Mouse (Mus musculus) forebrain, embryonic 14.5 days (tissue): ENCODE measurements around the gene Ndufb5. TPM values are rescaled to one million over a fixed set of nuclear protein-coding genes. Genes with fewer than 3 reads are reported as not detected.
A peak's percentile ranks its signal among the peaks of the same experiment; 100 is the strongest.
"Not testable (repeated sequence)": the region's sequence is repeated elsewhere in the genome, so short reads cannot be mapped to it uniquely, and the experiment has no call there.

Experiments used
- ATAC-seq: fragments of 200-750 bp; cut with Nextera tagmentation; 2 replicates; pipeline ENCODE4 v1.8.0; 2017; ENCODE audit warnings: mild to moderate bottlenecking, moderate library complexity
- DNase-seq: peaks from one replicate; pipeline ENCODE4 v3.0.0-alpha.2; 2015; ENCODE audit warnings: low spot score
- H3K27ac ChIP-seq: fragments of 300-500 bp; sonication (generic); 2 replicates; pipeline ENCODE4 v1.5.1; 2014; ENCODE audit warnings: low read depth, mild to moderate bottlenecking, control low read depth, low read length, moderate library complexity
- H3K27me3 ChIP-seq: fragments of 300-500 bp; sonication (generic); replicated peaks from 2 replicates; pipeline ENCODE4 v1.6.1; 2014; ENCODE audit warnings: low read length, control low read depth, mixed read lengths; ENCODE audit not compliant: control insufficient read depth, insufficient read depth
- H3K36me3 ChIP-seq: fragments of 300-500 bp; sonication (generic); 2 replicates; pipeline ENCODE4 v1.6.1; 2014; ENCODE audit warnings: low read length, control low read depth; ENCODE audit not compliant: control insufficient read depth, insufficient read depth
- H3K4me1 ChIP-seq: fragments of 300-500 bp; sonication (generic); 2 replicates; pipeline ENCODE4 v1.6.1; 2014; ENCODE audit warnings: antibody characterized with exemption, low read length, control low read depth; ENCODE audit not compliant: control insufficient read depth, insufficient read depth
- H3K4me2 ChIP-seq: fragments of 300-500 bp; sonication (generic); 2 replicates; pipeline ENCODE4 v1.6.1; 2014; ENCODE audit warnings: mild to moderate bottlenecking, control low read depth, low read length
- H3K4me3 ChIP-seq: fragments of 300-500 bp; sonication (generic); 2 replicates; pipeline ENCODE4 v1.5.1; 2014; ENCODE audit warnings: low read depth, low read length, control low read depth
- H3K9ac ChIP-seq: fragments of 300-500 bp; sonication (generic); 2 replicates; pipeline ENCODE4 v1.6.1; 2014; ENCODE audit warnings: mild to moderate bottlenecking, low read length, control low read depth, moderate library complexity
- H3K9me3 ChIP-seq: fragments of 300-500 bp; sonication (generic); replicated peaks from 2 replicates; pipeline ENCODE4 v1.6.1; 2016; ENCODE audit warnings: low read length, control low read depth, mixed read lengths; ENCODE audit not compliant: control insufficient read depth
- WGBS: fragments of 180-500 bp; shearing (Covaris S2); extraction: QIAGEN DNeasy Blood & Tissue Kit; methylation state at CpG from one replicate; pipeline ENCODE4 v1.1.7; 2014; 5-methylcytosine and 5-hydroxymethylcytosine counted together
- polyA plus RNA-seq: library from polyadenylated mRNA; unstranded; fragments of >200 nt; fragmentation: Nextera tagmentation; extraction: Ambion mirVana; gene quantifications from 2 replicates; pipeline ENCODE4 v1.2.1, GENCODE M21; 2014

Gene Ndufb5
- polyA plus RNA-seq, 1 experiment from 2014 or later: 397 TPM

DNA sequence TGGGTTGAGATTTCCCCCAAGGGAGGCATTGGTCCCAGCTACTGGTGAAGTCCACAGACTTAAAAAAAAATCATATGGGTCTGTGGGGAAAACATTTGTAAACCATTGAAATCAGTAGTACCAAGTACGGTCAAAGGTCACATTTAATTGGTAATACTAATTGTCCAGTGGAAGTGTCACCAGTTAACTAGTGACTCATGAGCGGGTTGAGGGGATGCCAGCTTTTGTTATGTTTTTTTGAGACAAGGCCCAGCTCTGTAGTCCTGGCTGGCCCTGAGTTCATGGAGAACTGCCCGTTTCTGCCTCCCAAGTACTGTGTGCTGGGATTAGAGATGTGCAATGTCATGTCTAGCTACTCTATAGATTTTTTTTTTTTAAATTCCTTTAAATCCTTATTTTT, 23.1 kb upstream of the Ndufb5 start:
- H3K27ac ChIP-seq: no peak overlapping the region
- no peak overlapping the region for H3K4me3 ChIP-seq
- H3K4me2 ChIP-seq: no peak overlapping the region
- no peaks in the 10 kb centered on the region for H3K27me3 ChIP-seq
- peaks cover 8% of the 10 kb centered on the region; the same call in 1 of the 2 replicates for H3K4me1 ChIP-seq
- H3K36me3 ChIP-seq: peaks cover 68% of the 10 kb centered on the region
- WGBS: 93% methylated on average over 3 of the region's 3 CpGs
- no peak overlapping the region for H3K9ac ChIP-seq
- DNase-seq (no peak), ATAC-seq (no peak)
- no peaks in the 10 kb centered on the region for H3K9me3 ChIP-seq

DNA sequence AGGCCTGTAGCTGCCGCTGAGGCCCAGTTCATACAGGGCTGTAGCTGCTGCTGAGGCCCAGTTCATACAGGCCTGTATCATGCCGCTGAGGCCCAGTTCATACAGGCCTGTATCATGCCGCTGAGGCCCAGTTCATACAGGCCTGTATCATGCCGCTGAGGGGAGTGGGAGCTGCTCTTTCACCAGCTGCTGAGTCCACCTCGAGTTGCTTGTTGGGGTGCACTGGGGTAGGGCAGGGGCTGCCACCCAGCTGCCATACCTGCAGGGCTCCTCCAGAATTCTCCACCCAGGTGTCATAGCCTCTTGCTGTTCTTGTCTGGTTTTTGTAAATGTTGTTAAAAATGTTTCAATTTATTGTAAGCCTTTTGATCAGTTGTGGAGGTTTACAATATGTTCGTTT, 19.4 kb upstream of the Ndufb5 start:
- H3K27me3 ChIP-seq, H3K4me2 ChIP-seq, H3K27ac ChIP-seq, H3K4me1 ChIP-seq, ATAC-seq, DNase-seq, H3K9ac ChIP-seq, H3K4me3 ChIP-seq, H3K9me3 ChIP-seq: not testable (repeated sequence)
- peaks cover 94% of the 10 kb centered on the region for H3K36me3 ChIP-seq
- WGBS: 93% methylated on average over 6 of the region's 6 CpGs

DNA sequence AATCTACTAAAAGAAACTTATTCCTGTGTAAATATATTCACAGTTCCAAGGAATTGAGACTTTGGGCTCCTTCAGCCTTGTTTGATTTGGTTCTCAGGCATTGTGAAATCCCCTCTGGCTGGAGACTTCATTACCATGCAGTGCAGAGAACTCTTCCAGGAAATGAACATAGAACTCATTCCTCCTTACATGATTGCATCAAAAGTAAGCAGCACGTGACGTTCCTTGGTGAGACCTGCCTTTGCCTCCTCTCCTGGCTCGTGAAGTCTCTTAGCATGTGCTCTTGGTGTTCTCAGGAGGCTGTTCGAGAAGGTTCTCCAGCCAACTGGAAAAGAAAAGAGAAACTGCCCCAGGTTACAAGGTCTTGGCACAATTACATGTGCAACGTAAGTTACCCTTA, 18.5 kb upstream of the Ndufb5 start:
- Histone ChIP-seq H3K36me3 (peaks cover 94% of the 10 kb centered on the region), H3K9ac (no peak overlapping the region), H3K27ac (no peak overlapping the region), H3K9me3 (no peaks in the 10 kb centered on the region), H3K27me3 (no peaks in the 10 kb centered on the region), H3K4me2 (no peak overlapping the region), H3K4me3 (no peak overlapping the region), H3K4me1 (no peaks in the 10 kb centered on the region)
- DNase-seq (no peak), ATAC-seq (no peak)
- WGBS: 96% methylated on average over 5 of the region's 5 CpGs

DNA sequence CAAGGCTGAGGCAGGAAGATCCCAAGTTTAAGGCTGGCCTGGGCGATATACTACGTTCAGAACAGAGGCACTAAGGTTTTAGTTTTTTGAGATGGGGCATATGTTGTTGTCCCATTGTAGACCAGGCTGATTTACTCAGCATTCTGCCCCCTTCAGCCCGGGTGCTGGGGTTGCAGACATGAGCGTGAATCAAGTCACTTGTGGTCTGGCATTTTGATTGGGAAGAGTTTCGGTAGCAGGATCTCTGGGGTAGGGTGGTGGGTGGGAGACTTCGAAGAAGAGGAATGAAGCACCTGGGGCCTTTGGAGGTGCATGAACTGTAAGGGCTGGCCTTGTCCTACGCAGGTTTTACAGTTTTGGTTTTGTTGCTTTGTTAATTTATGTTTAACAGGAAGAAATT, 12.6 kb upstream of the Ndufb5 start:
- no peaks in the 10 kb centered on the region for H3K27me3 ChIP-seq
- H3K9ac ChIP-seq: no peak overlapping the region
- 96% methylated on average over 7 of the region's 7 CpGs for WGBS
- no peaks in the 10 kb centered on the region for H3K9me3 ChIP-seq
- ATAC-seq (no peak), DNase-seq (no peak)
- H3K36me3 ChIP-seq: peaks cover 92% of the 10 kb centered on the region
- H3K4me2 ChIP-seq: no peak overlapping the region
- no peaks in the 10 kb centered on the region for H3K4me1 ChIP-seq
- H3K4me3 ChIP-seq: no peak overlapping the region
- no peak overlapping the region for H3K27ac ChIP-seq

DNA sequence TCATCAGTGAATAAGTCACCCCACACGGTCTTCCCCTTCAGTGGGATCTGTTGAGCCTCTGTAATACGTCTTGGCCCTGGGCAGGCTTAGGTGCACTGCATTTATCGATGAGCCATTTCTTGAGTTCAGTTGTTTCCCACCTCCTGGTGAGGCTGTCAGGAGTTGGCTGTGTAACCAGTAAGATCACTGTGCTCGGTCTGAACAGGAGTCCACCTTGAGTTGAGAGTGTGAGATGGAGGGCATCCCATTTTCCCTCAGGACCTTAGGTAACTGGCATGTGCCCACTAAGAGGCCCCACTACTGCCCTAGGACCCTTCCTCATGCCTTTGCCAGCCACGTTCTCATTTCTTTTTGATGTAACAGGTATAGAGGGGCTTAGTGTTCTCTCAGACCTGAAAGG, 10.8 kb upstream of the Ndufb5 start:
- no peak for DNase-seq
- H3K4me3 ChIP-seq: no peak overlapping the region
- no peaks in the 10 kb centered on the region for H3K4me1 ChIP-seq
- H3K36me3 ChIP-seq: peaks cover 94% of the 10 kb centered on the region
- H3K9me3 ChIP-seq: no peaks in the 10 kb centered on the region
- H3K4me2 ChIP-seq: no peak overlapping the region
- no peak for ATAC-seq
- no peaks in the 10 kb centered on the region for H3K27me3 ChIP-seq
- 87% methylated on average over 5 of the region's 5 CpGs for WGBS
- H3K9ac ChIP-seq: no peak overlapping the region
- no peak overlapping the region for H3K27ac ChIP-seq

DNA sequence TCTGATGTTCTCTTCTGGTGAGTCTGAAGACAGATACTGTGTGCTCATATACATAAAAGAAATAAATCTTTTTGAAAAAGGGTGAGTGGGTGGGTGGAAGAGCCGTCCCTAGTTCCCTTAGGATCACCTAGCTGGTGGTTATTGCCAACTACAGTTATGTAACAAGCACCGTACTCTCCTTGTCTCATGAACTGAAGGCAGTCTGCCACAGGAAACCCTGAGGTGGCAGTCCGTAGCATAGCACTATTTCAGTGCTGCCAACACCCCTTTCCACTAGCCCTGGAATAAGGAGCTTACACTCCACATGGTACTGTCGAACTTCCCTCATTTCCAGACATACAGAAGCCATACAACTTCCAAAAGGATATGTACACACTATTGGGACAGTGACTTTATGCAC, 8.9 kb upstream of the Ndufb5 start:
- Histone ChIP-seq H3K4me2 (no peak overlapping the region), H3K4me3 (no peak overlapping the region), H3K36me3 (peaks cover 95% of the 10 kb centered on the region), H3K9ac (no peak overlapping the region), H3K4me1 (no peaks in the 10 kb centered on the region), H3K27ac (no peak overlapping the region), H3K9me3 (no peaks in the 10 kb centered on the region), H3K27me3 (no peaks in the 10 kb centered on the region)
- 86% methylated on average over 4 of the region's 4 CpGs for WGBS
- ATAC-seq (no peak), DNase-seq (no peak)

DNA sequence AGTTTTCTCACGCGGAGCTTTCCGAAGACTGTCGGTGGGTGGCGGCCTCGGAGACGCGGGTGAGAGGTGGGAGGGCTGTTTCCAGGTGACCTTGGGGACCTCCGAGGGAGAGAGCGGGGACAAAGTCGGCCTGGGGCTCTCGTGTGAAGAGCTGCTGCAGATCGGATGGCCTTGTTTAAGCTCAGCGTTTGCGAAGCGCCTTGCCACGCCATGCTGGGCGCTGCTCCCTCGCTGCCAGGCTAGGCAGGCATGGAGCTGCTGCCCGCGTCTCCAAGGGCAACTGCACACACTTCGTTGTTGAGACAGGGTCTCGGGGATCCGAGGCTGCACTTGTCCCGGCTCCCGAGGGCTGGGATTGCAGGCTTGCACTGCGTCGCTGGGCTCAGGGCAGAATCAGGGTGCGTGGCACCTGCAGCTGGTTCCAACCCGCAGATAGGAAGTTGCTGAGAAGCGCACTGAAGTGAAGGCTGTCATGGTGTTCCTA, 424 bp downstream of the Ndufb5 start, which contains the start of gene Mrpl47:
Gene Mrpl47 (minus strand): TSS at position 434 of the 484 bp plus-strand sequence.
- ATAC-seq: peak; percentile 48
- Histone ChIP-seq H3K27ac (peak within 1 kb of the TSS; percentile 88), H3K4me2 (peak within 1 kb of the TSS; percentile 83), H3K36me3 (peaks cover 20% of the 10 kb centered on the region), H3K4me3 (peak within 1 kb of the TSS; percentile 90), H3K27me3 (no peaks in the 10 kb centered on the region), H3K9ac (peak within 1 kb of the TSS; percentile 79), H3K9me3 (no peaks in the 10 kb centered on the region), H3K4me1 (peaks cover 10% of the 10 kb centered on the region)
- under 1% methylated on average over 31 of the region's 31 CpGs for WGBS
- DNase-seq: no peak

DNA sequence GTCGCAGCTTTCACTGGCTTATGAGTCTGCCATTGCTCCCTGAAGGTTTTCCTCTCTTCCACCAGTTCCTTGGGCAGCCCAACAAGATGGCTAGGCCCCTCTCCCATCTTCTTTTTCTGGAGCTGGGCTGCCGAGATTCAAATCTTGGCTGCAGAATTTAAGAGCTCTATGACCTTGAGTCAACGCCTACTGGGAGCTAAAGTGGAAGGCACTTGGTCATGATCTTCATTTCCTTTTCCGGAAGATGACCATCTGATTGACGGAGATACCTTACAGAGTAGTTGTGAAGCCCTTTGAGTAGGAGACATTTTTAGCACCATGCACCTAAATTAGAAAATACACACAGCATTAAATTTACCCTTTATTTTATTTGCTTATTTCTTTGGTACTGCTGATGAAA, 1.8 kb downstream of the Ndufb5 start:
- peaks cover 10% of the 10 kb centered on the region for H3K4me1 ChIP-seq
- H3K27ac ChIP-seq: no peak overlapping the region
- H3K36me3 ChIP-seq: peaks cover 7% of the 10 kb centered on the region; the same call in 1 of the 2 replicates
- DNase-seq (no peak), ATAC-seq (no peak)
- H3K9ac ChIP-seq: no peak overlapping the region
- WGBS: 94% methylated on average over 5 of the region's 5 CpGs
- H3K4me3 ChIP-seq: no peak overlapping the region
- no peak overlapping the region for H3K4me2 ChIP-seq
- H3K27me3 ChIP-seq: no peaks in the 10 kb centered on the region
- H3K9me3 ChIP-seq: no peaks in the 10 kb centered on the region

DNA sequence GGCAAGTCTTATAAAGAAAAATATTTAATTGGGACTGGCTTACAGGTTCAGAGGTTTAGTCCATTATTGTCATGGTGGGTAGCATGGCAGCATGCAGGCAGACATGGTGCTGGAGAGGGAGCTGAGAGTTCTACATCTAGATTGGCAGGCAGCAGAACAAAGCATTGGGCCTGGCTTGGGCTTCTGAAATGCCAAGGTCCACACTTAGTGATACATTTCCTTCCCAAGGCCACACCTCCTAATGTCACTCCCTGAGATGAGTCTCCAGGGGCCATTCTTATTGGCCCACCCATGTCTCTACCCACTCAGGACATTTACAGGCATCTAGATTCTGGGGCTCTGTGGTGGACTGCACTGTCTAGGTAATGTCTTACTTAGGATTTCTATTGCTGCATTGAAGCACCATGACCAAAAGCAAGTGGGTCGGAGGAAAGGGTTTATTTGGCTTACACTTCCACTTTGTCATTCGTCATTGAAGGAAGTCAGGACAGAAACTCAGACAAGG, 5.5 kb downstream of the Ndufb5 start:
- Histone ChIP-seq H3K27ac (no peak overlapping the region), H3K4me2 (no peak overlapping the region), H3K4me1 (peaks cover 3% of the 10 kb centered on the region), H3K36me3 (peaks cover 26% of the 10 kb centered on the region), H3K9me3 (no peaks in the 10 kb centered on the region), H3K27me3 (no peaks in the 10 kb centered on the region), H3K4me3 (no peak overlapping the region), H3K9ac (no peak overlapping the region)
- no peak for ATAC-seq
- no peak for DNase-seq
- WGBS: 85% methylated on average over 2 of the region's 2 CpGs
